Mouse (Mus musculus) retina, postnatal 7 days (tissue): ENCODE data around the gene Vldlr.

ENCODE experiments used
- DNase-seq: peaks from one replicate; pipeline ENCODE4 v3.0.0-alpha.2; 2012; ENCODE audit warnings: low read depth, low spot score

Vldlr gene

GRCm38 (mm10) chr19:27216318-27216717 lies at the start of gene Vldlr:
Gene Vldlr (plus strand): TSS chr19:27216484.
- no peak for DNase-seq

- no peak for DNase-seq
Measured at GRCm38 (mm10) chr19:27167601-27168319, 48.5 kb upstream of the Vldlr start.

- no peak for DNase-seq
Measured at GRCm38 (mm10) chr19:27173836-27174235, 42.4 kb upstream of the Vldlr start.

GRCm38 (mm10) chr19:27175617-27176016 lies 40.7 kb upstream of the Vldlr start:
- DNase-seq = no peak

- no peak for DNase-seq
Measured at GRCm38 (mm10) chr19:27176558-27176957, 39.7 kb upstream of the Vldlr start.

GRCm38 (mm10) chr19:27178195-27178807 lies 38.0 kb upstream of the Vldlr start:
- no peak for DNase-seq

GRCm38 (mm10) chr19:27180351-27181122 lies 35.7 kb upstream of the Vldlr start:
- no peak for DNase-seq

GRCm38 (mm10) chr19:27183511-27183910 lies 32.8 kb upstream of the Vldlr start:
- DNase-seq = no peak

GRCm38 (mm10) chr19:27203711-27204238 lies 12.5 kb upstream of the Vldlr start:
- no peak for DNase-seq

- no peak for DNase-seq
Measured at GRCm38 (mm10) chr19:27210991-27211390, 5.3 kb upstream of the Vldlr start.

- no peak for DNase-seq
Measured at GRCm38 (mm10) chr19:27215596-27215995, 688 bp upstream of the Vldlr start.

- peak; percentile 73 for DNase-seq
Measured at GRCm38 (mm10) chr19:27216767-27217403, 601 bp downstream of the Vldlr start.

- peak; percentile 38 for DNase-seq
Measured at GRCm38 (mm10) chr19:27217404-27217940, 1.2 kb downstream of the Vldlr start.

GRCm38 (mm10) chr19:27217941-27218411 lies 1.7 kb downstream of the Vldlr start:
- DNase-seq = no peak

GRCm38 (mm10) chr19:27218561-27219262 lies 2.4 kb downstream of the Vldlr start:
- peak; percentile 48 for DNase-seq

- DNase-seq = no peak
Measured at GRCm38 (mm10) chr19:27219586-27219985, 3.3 kb downstream of the Vldlr start.

GRCm38 (mm10) chr19:27223046-27223445 lies 6.8 kb downstream of the Vldlr start:
- no peak for DNase-seq

- no peak for DNase-seq
Measured at GRCm38 (mm10) chr19:27224356-27224755, 8.1 kb downstream of the Vldlr start.

- no peak for DNase-seq
Measured at GRCm38 (mm10) chr19:27226626-27227025, 10.3 kb downstream of the Vldlr start.

GRCm38 (mm10) chr19:27227131-27227530 lies 10.8 kb downstream of the Vldlr start:
- DNase-seq = no peak

GRCm38 (mm10) chr19:27228254-27228653 lies 12.0 kb downstream of the Vldlr start:
- no peak for DNase-seq
